Mouse (Mus musculus): ENCODE data around the gene Lrp3. TPM values are rescaled to one million over a fixed set of nuclear protein-coding genes. Genes with fewer than 3 reads are reported as not detected.

Gene Lrp3
- total RNA-seq, 4 experiments from 2014 or later = 7.3 to 10.4 (median 9.1) TPM

Other genes starting within 250 kb of the Lrp3 start
- 10 to 100 TPM; 16.5 to 24.9 (median 22.3) TPM for gene Cebpg, start 158.9 kb downstream of the Lrp3 start, total RNA-seq (2022)
- gene Cebpa, start 96.2 kb downstream of the Lrp3 start, total RNA-seq (2022) = 1 to 10 TPM; 4.5 to 5.7 (median 4.6) TPM
- 1 to 10 TPM in 1 of 4 experiments, under 1 TPM in 3; 0.27 to 1.4 (median 0.66) TPM for gene Slc7a10, start 29.1 kb downstream of the Lrp3 start, total RNA-seq (2022)
- gene Gpatch1, start 102.9 kb upstream of the Lrp3 start, total RNA-seq (2022) = 10 to 100 TPM; 10.6 to 12.8 (median 12.2) TPM
- gene Rhpn2, start 118.7 kb upstream of the Lrp3 start, total RNA-seq (2022) = 1 to 10 TPM; 4.3 to 4.8 (median 4.6) TPM
- gene Faap24, start 181.3 kb upstream of the Lrp3 start, total RNA-seq (2022) = 1 to 10 TPM; 1.3 to 2.0 (median 1.7) TPM
- 10 to 100 TPM; 13.2 to 19.3 (median 15.6) TPM for gene Cep89, start 181.5 kb upstream of the Lrp3 start, total RNA-seq (2022)
- not detected for gene Slc7a9, start 233.3 kb upstream of the Lrp3 start, total RNA-seq (2022)

Data from heart, adult 8-10 months (tissue).